Mouse (Mus musculus) frontal cortex, postnatal 10 days (tissue): Measurements from ENCODE around the gene Cbfa2t3.
A peak's percentile ranks its signal among the peaks of the same experiment; 100 is the strongest.

Experiments
- DNase-seq, 2 experiments: peaks; one replicate each; pipeline ENCODE4 v3.0.0; 2022; ENCODE audit warnings: low spot score in 2 of 2, mixed read lengths in 1 of 2

Gene Cbfa2t3

DNA sequence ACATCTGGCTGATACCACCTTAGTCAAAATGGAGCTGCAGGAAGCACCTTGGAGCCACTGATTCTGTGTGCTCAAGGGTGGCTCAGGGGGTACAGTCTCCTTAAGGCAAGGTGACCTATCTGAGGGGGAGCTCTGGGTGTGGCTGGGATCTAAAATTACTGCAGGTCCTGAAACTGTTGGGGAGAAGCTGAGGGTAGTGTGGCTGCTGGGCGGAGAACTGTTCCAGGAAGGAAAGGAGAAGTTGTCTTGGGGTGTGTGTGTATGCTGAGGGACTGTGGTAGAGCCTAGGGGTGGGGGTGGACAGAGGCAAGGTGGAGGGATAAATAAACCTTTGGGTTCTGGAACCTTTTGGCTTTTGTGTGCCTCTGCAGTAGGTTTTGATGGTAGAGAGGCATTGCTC is 9.6 kb downstream of the Cbfa2t3 start:
- no peak for DNase-seq

DNA sequence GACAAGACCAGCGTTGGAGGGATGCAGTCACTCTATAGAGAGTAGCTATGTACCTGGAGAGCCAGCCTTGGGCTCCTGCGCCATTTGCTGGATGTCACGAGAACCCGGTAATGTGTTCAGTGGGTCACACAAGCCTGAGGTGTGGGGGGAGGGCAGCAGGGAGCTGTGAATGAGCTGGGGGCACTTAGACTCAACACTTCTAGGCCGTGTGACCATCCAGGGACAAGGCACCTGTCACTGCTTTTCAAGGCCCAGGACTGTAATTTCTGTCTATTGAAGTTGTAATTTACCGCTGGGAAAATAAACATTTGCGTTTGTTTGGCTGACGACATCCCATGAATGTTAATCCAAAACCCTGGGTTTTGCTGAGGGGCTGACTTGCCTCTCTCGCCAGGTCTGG is 12.0 kb downstream of the Cbfa2t3 start:
- no peak for DNase-seq

DNA sequence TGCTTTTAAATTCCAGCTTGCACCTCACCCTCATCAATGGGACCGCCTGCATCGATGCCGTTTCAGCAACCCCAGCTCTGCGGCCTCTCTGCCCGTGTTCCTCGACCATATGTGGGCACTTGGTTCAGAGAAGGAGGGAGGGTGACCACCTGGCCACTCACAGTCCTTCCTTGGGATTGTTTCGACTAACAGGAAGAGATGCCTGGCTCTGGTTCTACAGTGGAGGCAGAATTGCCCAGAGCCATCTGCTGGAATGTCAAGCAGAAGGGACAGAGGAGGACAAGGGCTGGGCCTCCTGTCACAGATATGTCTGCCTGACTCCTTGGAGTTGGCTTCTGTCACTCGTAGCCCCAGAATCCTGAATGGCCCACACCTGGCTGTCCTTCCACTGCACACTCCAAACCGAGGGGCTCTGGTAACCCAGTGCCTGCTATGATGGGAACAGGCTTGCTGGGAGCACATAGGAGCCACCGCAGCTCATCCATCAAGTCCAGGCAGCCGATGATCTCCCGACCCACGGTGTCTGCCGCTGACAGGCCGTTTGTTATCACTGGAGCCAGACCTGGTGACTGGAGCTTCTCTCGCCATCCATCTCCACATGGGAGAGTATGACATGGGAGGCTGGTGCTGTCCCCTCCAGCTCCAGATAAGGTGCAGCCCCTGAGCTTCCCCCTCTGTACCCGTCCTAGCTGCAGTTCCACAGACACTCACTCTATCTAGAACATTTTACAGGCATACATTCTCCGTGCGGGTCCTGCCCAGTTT is 13.6 kb downstream of the Cbfa2t3 start:
- DNase-seq, result no peak

DNA sequence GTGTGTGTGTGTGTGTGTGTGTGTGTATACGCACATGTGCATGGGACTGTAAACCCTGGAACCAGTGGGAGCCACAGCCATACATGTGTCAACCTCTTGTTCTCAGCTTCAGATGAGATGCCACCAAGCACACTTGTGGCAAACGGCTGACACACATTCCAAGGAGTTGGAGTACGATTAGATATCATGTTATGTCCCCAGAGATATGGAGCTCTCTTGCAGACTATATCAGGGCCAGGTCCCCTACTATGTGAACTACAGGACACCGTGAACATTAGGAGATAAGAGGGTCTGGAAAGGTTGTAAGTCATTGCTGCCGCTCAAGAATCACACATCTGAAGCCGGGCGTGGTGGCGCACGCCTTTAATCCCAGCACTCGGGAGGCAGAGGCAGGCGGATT is 16.1 kb downstream of the Cbfa2t3 start:
- DNase-seq, result no peak

DNA sequence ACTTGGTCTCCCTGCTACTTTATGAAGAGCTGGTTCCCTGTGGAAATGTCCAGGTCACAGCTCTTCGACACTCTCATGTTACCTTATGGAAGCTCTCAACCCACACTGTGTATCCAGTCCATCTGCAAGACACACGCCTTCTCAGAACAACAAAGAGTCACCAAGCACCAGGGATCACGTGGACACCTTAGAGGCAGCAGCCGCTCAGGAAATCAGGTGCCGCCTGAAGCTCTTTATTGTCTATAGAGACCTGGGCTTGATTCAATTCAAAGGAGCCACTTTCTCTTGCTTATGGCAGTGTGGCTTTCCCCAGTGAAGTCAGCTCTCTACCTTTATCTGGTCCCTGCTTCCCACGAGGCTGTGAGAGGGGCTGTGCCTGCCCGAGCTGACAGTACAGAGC is 18.7 kb downstream of the Cbfa2t3 start:
- no peak for DNase-seq

DNA sequence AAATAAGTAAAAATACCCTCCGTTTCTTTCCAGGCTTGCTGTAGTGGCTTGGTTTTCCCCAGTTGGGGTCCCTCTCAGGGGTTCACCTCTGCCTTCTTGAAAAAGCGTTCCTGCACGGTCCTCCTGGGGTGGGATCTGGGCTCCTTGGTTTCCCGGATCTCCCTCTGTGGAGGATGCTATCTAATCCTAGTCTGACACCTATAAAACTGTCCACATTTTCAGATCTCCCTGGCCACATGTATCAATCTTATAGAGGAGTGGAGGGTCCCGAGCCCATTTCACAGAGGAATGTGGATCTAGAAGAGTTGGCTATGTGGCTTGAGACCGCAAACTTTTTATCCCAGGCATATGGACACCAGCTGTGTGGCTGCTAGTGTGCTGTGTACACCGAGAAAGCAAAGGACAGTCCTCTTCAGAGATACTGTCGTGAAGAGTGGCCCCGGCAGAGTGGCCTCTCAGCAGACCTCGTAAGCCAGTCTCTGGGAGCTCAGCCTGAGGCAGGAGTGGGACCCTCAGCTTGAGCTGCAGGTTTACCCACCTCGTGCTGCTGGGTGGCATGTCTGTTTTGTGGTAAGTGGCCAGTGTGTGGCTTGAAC is 19.5 kb downstream of the Cbfa2t3 start:
- no peak for DNase-seq

DNA sequence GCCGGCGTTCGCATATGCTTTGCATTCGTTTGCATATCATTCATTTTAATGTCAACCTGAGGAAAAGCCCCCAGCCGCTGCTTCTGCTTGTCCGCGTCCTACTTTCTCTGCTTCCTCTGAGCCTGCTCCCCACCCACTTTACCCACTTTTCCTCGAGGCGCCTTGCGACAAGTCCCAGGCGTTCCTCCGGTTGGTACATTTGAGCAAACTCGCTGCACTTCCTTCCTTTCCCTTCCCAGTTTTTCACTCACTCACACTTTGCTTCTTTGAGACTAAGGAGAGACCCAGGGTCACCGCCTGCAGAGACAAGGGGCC is 20.1 kb downstream of the Cbfa2t3 start:
- no peak for DNase-seq

DNA sequence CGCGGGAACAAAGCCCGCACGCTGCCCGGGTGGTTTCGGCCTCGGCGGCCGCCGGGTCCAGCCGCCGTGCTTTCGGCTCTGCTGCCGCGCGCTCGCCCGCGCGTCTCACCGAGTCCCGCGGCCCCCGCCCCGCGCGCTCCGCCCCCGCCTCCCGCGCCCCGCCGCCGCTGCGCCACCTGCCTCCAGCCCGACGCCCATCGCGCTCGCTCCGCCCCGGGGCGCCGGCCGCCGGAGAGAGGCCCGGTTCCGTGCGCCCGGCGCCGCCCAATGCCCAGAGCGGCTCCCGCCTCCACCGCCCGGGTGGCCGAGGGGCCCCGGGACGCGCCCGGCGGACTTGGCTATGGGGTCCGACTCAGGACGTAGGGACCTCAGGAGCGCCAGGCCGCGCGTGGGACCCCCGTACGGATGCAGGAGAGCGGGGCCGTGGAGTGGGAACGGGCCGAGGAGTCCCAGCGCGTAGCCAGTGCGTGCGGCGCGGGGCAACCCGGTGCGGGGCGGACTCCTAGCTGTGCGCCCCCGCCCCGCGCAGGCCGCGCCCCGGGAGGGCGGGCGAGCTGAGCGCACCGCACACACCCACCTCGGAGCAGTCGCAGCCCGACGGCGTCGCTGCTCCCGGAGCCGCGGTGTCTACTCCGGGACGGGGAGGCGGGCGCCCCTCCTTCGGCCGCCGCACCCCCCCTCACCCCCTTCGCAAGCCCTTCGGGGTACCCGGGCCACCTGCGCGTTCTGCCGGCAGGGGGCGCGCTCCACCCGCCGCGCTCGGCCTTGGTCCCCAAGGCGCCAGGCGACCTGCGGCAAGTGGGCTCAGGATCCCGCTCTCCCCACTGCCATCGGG is 20.6 kb downstream of the Cbfa2t3 start:
- peak; percentile 56 to 80 for DNase-seq

DNA sequence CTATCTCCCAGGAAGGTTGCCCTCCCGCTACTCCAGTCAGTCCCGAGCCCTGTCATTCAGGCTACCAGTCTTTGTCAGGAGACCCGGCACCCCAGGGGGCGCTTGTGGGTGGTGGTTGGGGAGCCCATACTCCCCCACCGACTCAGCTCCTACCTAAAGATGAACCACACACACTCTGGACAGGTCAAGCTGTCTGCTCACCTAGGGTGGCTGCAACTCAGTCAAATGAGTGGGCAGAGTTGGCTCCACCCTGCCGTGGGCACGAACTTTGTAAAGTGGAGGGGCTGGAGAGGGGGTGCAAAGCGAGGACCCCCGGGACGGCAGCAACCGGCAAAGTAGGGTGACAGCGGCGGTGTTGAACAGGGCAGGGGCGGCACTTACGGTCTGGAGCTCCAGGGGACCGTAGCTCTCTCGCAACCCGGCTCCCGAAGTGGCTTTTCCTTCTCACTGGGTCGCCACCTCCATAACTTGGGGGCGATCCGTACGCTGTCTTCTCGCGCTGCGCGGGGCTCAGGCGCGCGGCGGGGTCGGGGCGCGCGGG is 21.4 kb downstream of the Cbfa2t3 start:
- peak in 1 of 2 experiments; percentile 39 for DNase-seq

DNA sequence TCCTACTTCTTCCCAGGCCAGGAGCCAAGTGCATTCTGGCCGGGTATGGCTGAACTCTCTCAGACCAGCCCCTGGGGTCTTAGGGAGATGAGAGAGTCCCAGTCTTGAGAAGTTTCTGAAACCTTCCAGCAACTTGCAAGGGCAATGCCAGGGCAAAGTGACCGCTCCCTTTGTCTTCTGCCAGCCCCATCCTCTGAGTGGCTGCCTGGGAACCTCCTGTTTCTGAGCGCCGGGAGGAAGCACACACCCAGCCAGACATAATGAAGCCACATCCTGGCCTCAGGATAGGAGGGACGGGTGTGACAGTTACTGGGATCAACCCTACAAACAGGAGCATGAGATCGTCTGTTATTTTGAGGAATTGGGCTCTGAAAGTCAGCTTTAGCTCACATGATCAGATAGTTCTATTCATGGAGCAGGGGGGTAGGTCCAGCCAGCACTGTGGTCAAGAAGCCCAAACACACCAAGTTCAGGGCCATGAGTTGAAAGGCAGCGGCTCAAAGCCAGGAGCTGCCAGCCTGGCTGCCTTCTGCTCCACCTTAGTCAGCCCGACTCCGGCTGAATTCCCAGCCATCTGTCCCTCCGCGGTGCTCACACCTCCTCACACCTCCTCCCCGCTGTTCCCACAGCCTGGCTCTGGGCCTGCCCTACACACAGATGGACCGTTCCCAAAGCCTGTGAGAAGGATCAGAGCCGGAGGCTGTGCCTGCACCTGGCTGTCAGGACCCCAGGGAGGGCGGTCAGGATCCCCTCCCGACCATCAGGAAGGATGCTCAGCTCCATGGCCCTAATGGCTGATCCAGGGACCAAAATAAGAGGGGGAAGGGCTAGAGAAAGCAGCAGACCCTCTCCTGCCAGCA is 22.1 kb downstream of the Cbfa2t3 start:
- DNase-seq, result peak in 1 of 2 experiments; percentile 53

DNA sequence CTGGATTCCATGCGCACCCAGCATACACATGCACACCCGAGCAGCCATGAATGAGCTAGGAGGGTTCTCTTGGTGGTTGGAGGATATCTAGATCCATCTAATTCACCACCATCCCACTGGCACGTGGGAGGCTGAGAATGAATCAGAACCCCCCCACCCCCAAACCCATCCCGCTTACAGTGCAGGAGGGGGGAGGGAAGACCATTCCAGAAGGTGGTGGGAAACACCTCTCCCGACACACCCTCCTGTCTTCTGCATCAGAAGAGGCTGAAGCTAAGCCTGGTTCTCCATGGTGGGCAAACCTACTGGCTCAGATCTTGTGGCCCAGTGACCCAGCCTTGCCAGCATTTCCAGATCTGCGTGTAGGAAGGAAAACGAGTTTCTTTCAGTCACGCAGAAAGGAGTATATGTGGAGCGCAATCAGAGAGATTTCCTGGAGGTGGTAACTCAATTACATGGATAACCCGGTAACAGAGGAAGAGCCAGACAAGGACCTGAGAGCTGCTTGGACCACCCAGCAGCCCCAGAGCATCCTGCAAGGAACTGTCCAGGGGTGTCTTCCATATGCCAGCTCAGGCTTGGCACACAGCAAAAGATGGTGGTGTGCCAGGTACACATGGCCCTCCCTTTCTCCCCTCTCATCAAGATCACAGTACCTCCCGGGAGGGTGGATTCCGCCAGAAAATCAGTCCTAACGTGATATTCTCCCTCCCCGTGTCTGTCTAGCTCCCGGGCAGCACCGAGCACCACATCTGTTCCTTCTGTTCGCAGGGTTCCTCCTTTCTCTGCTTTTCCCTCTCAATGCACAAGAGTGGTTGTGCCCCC is 23.1 kb downstream of the Cbfa2t3 start:
- DNase-seq, result no peak

DNA sequence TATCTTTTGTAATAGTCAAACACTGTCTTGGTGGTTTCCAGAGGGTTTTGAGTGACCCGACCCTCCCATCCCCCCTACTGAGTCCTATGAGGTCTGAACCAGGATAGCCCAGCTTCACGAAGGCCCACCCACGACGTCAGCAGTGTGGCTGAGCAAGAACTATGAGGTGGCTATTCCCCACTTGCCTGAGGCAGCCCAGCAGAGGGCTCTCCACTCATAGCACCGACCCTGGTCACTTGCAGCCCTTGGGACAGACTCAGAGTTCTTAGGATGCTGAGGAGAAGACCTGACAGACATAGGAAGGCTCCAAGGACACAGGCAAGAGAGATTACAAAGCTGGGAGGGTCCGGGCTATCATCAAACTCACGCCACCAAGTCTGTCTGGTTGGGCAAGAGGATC is 23.9 kb downstream of the Cbfa2t3 start:
- DNase-seq, result no peak

DNA sequence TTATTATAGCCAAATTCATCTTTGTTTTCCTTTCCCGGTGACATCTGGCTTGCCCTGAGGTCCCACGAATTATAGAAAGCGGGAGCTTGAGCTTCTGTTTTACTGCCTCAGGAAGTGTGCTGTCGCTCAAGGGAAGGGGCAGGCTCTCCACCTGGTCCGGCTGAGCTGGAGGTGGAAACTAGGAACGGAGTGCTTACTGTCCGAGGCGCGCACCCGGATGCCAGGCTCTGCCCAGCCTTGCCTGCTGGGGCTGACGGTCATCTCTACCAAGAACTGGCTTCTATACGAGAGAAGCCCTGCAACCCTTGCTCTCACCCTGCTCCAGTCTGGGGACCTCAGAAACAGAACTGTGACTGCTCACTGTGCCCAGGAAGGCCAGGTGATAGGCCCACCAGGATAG is 24.9 kb downstream of the Cbfa2t3 start:
- no peak for DNase-seq

DNA sequence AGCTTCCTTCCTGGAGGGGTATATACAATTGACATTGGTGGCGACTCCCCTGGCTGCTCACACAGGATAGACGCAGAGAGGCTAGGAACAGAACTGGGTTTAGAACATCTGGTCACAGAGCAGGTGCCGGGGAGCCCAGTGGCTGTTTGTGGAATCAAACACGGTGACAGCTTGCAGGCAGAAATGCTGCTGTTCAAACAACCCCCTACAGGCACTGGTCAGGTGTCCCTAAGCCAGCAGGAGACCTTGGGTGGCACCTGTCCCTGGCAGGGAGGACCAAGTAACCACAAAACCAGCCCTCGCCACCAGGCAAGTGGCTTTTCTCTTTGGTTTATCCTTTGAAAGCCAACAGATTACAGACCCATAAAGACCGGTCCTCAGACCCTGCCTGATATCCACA is 27.0 kb downstream of the Cbfa2t3 start:
- DNase-seq, result no peak

DNA sequence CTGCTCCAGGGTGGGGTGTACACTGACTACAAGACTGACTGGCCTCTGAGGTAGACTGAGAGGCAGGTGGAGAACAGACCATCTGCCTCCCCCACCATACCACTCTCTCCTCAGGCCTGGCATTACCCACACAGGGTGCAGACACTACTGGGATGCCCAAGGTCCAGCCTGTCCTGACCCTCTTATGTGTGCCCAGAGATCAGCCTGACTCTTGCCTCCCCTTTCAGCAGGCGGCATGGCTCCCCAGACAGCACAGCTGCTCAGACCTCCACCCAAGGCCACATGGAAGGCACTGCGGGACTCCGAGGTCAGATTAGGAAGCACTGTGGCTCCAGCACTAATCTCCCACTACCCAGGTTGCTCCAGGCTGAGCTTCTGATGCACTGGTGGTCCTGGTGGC is 28.2 kb downstream of the Cbfa2t3 start:
- no peak for DNase-seq

DNA sequence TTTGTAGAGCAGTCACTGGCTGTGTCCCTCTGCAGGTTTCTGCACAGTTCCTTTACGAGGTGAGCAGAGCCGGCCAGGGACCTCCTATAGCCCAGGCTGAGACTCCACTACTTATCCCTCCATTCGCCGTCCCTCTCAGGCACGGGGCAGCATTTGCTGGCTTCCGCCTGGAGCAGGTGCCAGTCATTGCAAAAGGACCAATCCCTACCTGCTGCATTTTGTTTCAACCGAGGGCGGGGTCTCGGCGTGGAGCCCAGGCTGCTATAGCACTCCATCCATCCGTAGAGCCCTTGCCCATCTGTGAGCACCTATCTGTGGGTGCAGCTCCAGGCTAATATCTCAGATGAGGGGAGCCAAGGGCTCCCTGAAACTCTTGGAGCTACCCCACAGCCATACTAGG is 28.9 kb downstream of the Cbfa2t3 start:
- DNase-seq, result no peak

DNA sequence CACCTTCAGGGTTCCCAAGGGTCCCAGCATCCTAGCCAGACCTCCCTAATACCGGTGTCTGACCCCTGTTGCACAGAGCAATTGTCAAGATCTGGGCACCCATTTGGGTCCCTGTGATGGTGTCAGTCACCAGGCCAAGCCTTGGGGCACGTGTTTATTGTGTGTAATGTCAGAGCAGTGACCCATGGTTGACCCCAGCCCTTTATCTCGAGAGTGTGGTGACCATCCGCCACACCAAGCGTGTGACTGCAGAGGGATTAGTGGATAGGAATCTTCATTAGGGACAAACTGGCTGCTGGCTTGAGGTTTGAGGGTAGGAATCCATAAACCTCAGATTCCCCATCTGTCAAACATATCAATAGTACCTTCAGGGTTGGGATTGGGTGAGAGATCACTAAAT is 29.5 kb downstream of the Cbfa2t3 start:
- no peak for DNase-seq

DNA sequence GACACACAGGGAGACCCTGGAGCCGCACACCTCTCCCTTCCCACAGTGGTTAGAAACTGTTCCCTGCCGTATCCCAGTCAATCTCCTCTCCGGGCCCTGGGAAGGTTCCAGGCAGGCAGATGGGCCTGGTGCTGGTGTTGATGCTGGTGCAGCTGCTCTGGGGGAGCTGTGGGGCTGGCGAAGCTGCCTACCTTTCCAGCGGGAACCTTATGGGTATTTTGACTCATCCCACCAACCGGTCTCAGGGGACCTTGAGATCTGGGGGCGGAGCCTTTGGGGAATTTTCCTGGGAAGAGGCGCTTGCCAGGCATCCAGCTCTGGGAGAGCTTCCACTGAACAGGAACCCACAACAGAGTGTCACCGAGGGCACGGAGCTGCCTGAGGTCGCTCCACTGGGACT is 31.1 kb downstream of the Cbfa2t3 start:
- DNase-seq, result no peak

DNA sequence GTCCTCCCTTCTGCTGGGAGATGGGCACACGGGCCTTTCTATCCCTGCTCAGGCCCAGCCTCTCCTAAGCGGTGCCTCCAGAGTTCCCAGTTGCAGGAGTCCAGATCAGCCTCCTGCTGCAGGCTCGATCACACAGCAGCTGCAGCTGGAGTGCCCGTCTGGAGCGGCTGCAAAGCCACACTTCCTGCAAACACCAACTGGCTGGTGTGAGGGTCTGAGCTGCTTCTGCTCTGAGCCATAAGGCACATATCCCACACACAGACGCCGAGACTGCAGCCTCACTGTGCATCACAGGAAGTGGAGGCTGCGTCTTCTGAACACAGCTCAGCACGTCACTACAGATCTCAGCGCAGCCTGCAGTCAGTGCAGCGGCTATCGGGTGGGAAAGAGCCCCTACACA is 32.1 kb downstream of the Cbfa2t3 start:
- DNase-seq, result peak; percentile 46 to 47

DNA sequence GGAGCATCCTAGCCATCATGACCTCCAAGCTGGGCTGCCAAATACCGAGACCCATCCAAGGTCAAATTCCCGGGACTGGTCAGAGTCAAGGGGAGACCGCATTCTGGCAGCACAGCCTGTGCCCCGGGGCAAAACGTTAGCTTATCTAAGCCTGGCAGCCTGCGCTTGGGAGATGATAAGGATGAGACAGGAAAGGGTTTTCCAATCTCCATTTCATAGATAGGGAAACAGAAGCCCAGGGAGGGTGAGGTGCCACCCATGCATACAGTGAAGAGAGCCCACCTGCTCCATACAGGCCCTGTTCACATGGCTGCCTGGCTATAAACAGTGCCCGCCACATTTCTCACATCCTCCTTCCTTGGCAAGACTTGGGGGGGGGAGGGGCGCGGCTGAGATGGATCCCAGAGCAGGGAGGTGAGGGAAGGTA is 32.6 kb downstream of the Cbfa2t3 start:
- DNase-seq, result no peak
